Mouse (Mus musculus) C2C12 (cell line): ENCODE results near the gene St6gal1. TPM values are rescaled to one million over a fixed set of nuclear protein-coding genes. Genes with fewer than 3 reads are reported as not detected.
A peak's percentile ranks its signal among the peaks of the same experiment; 100 is the strongest.

Experiments used
- H3K27me3 ChIP-seq: one replicate; pipeline ENCODE4 v1.6.1; 2011; ENCODE audit not compliant: control insufficient read depth, insufficient read depth, insufficient read length
- H3K36me3 ChIP-seq: one replicate; pipeline ENCODE4 v1.6.1; 2011; ENCODE audit not compliant: control insufficient read depth, insufficient read depth
- H3K4me3 ChIP-seq: one replicate; pipeline ENCODE4 v1.5.1; 2011; ENCODE audit warnings: mild to moderate bottlenecking, control low read depth; ENCODE audit not compliant: poor library complexity, insufficient read depth, severe bottlenecking
- H3K79me2 ChIP-seq: one replicate; pipeline ENCODE4 v1.6.1; 2011; ENCODE audit not compliant: control insufficient read depth, insufficient read depth
- H3K79me3 ChIP-seq: one replicate; pipeline ENCODE4 v1.6.1; 2011; ENCODE audit warnings: low read depth, control low read depth
- H3ac ChIP-seq: one replicate; pipeline ENCODE3; 2011; ENCODE audit warnings: low read depth; ENCODE audit not compliant: control insufficient read depth, insufficient read length
- CEBPB ChIP-seq: IDR thresholded peaks from one replicate; pipeline ENCODE4 v1.6.1; 2011; ENCODE audit warnings: low read depth, mild to moderate bottlenecking, control low read depth, moderate library complexity
- CTCF ChIP-seq: IDR thresholded peaks from one replicate; pipeline ENCODE4 v1.5.1; 2011; ENCODE audit not compliant: control insufficient read depth, insufficient read depth, insufficient read length
- FOSL1 ChIP-seq: IDR thresholded peaks from one replicate; pipeline ENCODE4 v1.8.0; 2011; ENCODE audit warnings: mild to moderate bottlenecking, low read length; ENCODE audit not compliant: poor library complexity, insufficient read depth, severe bottlenecking
- MAX ChIP-seq: IDR thresholded peaks from one replicate; pipeline ENCODE4 v1.6.1; 2011; ENCODE audit warnings: mild to moderate bottlenecking, control low read depth
- MYOD1 ChIP-seq: IDR thresholded peaks from one replicate; pipeline ENCODE4 v1.6.1; 2011; ENCODE audit warnings: low read depth; ENCODE audit not compliant: control insufficient read depth, insufficient read length
- MYOG ChIP-seq: IDR thresholded peaks from one replicate; pipeline ENCODE4 v1.6.1; 2011; ENCODE audit not compliant: control insufficient read depth, insufficient read length; ENCODE audit errors: extremely low read depth
- USF1 ChIP-seq: IDR thresholded peaks from one replicate; pipeline ENCODE4 v1.6.1; 2011; ENCODE audit warnings: low read depth, mild to moderate bottlenecking, control low read depth, moderate library complexity
- polyA plus RNA-seq: library from polyadenylated mRNA; unstranded; fragments of >200 nt; fragmentation: generic; extraction: Trizol; gene quantifications from one replicate; pipeline ENCODE4 v1.2.1, GENCODE M21; 2012; ENCODE audit warnings: missing spikeins

Gene St6gal1
- polyA plus RNA-seq, 1 experiment, result 6.2 TPM

- Histone ChIP-seq H3K79me3 (no peaks in the 10 kb centered on the region), H3K36me3 (no peaks in the 10 kb centered on the region), H3K79me2 (no peaks in the 10 kb centered on the region), H3K27me3 (no peaks in the 10 kb centered on the region), H3K4me3 (no peak overlapping the region), H3ac (no peak overlapping the region)
- no peak for TF ChIP-seq CTCF
- peak; percentile 76 for TF ChIP-seq MYOD1
Observed at GRCm38 (mm10) chr16:23269984-23270912, 45.7 kb downstream of the St6gal1 start.

GRCm38 (mm10) chr16:23270913-23271253, 46.3 kb downstream of the St6gal1 start:
- no peaks in the 10 kb centered on the region for H3K27me3 ChIP-seq
- no peak overlapping the region for H3K4me3 ChIP-seq
- no peak overlapping the region for H3ac ChIP-seq
- no peaks in the 10 kb centered on the region for H3K79me2 ChIP-seq
- no peaks in the 10 kb centered on the region for H3K79me3 ChIP-seq
- H3K36me3 ChIP-seq, result no peaks in the 10 kb centered on the region
- no peak for TF ChIP-seq MYOD1
- no peak for TF ChIP-seq USF1
- no peak for TF ChIP-seq MAX
- TF ChIP-seq CTCF, result no peak
- TF ChIP-seq FOSL1, result no peak
- no peak for TF ChIP-seq MYOG
- no peak for TF ChIP-seq CEBPB

GRCm38 (mm10) chr16:23271746-23272520, 47.4 kb downstream of the St6gal1 start:
- peak; percentile 20 for TF ChIP-seq FOSL1
- TF ChIP-seq USF1, result no peak
- TF ChIP-seq CEBPB, result no peak
- TF ChIP-seq MAX, result no peak
- peak; percentile 60 for TF ChIP-seq MYOD1
- Histone ChIP-seq H3K79me2 (no peaks in the 10 kb centered on the region), H3K27me3 (no peaks in the 10 kb centered on the region), H3ac (no peak overlapping the region), H3K36me3 (no peaks in the 10 kb centered on the region), H3K79me3 (no peaks in the 10 kb centered on the region), H3K4me3 (no peak overlapping the region)

- Histone ChIP-seq H3K79me2 (no peaks in the 10 kb centered on the region), H3K36me3 (no peaks in the 10 kb centered on the region), H3K27me3 (no peaks in the 10 kb centered on the region), H3K79me3 (no peaks in the 10 kb centered on the region), H3K4me3 (no peak overlapping the region), H3ac (peak overlapping the region; percentile 34)
- peak; percentile 1 for TF ChIP-seq FOSL1
- no peak for TF ChIP-seq MAX
Observed at GRCm38 (mm10) chr16:23272521-23273230, 48.1 kb downstream of the St6gal1 start.

GRCm38 (mm10) chr16:23274005-23274404, 49.5 kb downstream of the St6gal1 start:
- no peaks in the 10 kb centered on the region for H3K27me3 ChIP-seq
- TF ChIP-seq MAX (no peak), CTCF (no peak), FOSL1 (no peak), USF1 (no peak), MYOG (no peak), CEBPB (no peak), MYOD1 (no peak)
- H3ac ChIP-seq, result no peak overlapping the region
- no peaks in the 10 kb centered on the region for H3K79me3 ChIP-seq
- H3K36me3 ChIP-seq, result no peaks in the 10 kb centered on the region
- H3K4me3 ChIP-seq, result no peak overlapping the region
- no peaks in the 10 kb centered on the region for H3K79me2 ChIP-seq
